Mouse (Mus musculus) C2C12 (cell line): Measurements from ENCODE around the gene Rab8b.

Source experiments
- CTCF ChIP-seq: IDR thresholded peaks from one replicate; pipeline ENCODE4 v1.5.1; 2011; ENCODE audit not compliant: control insufficient read depth, insufficient read depth, insufficient read length
- MAX ChIP-seq: IDR thresholded peaks from one replicate; pipeline ENCODE4 v1.6.1; 2011; ENCODE audit warnings: mild to moderate bottlenecking, control low read depth
- MYOG ChIP-seq: IDR thresholded peaks from one replicate; pipeline ENCODE4 v1.6.1; 2011; ENCODE audit not compliant: control insufficient read depth, insufficient read length; ENCODE audit errors: extremely low read depth
- USF1 ChIP-seq: IDR thresholded peaks from one replicate; pipeline ENCODE4 v1.6.1; 2011; ENCODE audit warnings: low read depth, mild to moderate bottlenecking, control low read depth, moderate library complexity

GRCm38 (mm10) chr9:66833851-66834250 is 85.6 kb downstream of the Rab8b start:
- no peak for TF ChIP-seq CTCF
- TF ChIP-seq MAX, result no peak
- no peak for TF ChIP-seq USF1
- TF ChIP-seq MYOG, result no peak
